Mouse (Mus musculus): Measurements from ENCODE around the gene Slc39a7.

DNA sequence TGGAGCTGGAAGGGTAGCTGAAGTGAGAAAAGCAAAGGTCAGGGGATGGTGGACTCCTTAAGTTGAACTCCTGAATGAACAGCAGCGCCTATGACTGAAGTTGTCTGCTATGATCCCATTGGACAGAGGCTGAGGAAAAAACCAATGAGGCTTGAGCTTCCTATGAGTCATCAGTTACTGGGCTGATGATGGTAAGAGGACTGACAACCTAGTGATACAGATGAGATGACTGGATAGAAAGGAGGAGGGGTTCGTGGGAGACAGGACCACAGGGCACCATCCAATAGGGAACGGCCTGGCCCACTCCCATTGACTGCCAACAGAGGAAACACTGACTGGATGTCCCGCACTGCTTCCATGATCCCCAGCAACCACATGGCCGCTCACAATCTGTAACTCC lies 48.1 kb upstream of the Slc39a7 start:
- TF ChIP-seq CTCF (IDR thresholded peaks at IDR 0.05; ENCODE audit: low read depth, low read length) = no peak
- TF ChIP-seq POLR2A (IDR thresholded peaks at IDR 0.05; ENCODE audit: extremely low read depth, insufficient read depth, low read length) = no peak
